Mouse (Mus musculus) intestine, embryonic 16.5 days (tissue): ENCODE results near the gene Prss23. TPM values are rescaled to one million over a fixed set of nuclear protein-coding genes. Genes with fewer than 3 reads are reported as not detected.

Source experiments
- ATAC-seq: fragments of 200-750 bp; cut with Nextera tagmentation; 2 replicates; pipeline ENCODE4 v1.8.0; 2017; ENCODE audit warnings: moderate TSS enrichment, moderate library complexity
- H3K27ac ChIP-seq: fragments of 300-500 bp; sonication (generic); 2 replicates; pipeline ENCODE4 v1.5.1; 2014; ENCODE audit warnings: mild to moderate bottlenecking, low read length
- H3K27me3 ChIP-seq: fragments of 300-500 bp; sonication (generic); replicated peaks from 2 replicates; pipeline ENCODE4 v1.6.1; 2014; ENCODE audit warnings: low read length, control low read depth, mixed read lengths; ENCODE audit not compliant: control insufficient read depth, insufficient read depth
- H3K36me3 ChIP-seq: fragments of 300-500 bp; sonication (generic); 2 replicates; pipeline ENCODE4 v1.6.1; 2014; ENCODE audit warnings: low read length, control low read depth; ENCODE audit not compliant: control insufficient read depth, insufficient read depth
- H3K4me1 ChIP-seq: fragments of 300-500 bp; sonication (generic); 2 replicates; pipeline ENCODE4 v1.6.1; 2014; ENCODE audit warnings: low read length, control low read depth, mixed read lengths; ENCODE audit not compliant: control insufficient read depth, insufficient read depth
- H3K4me2 ChIP-seq: fragments of 300-500 bp; sonication (generic); 2 replicates; pipeline ENCODE4 v1.6.1; 2014; ENCODE audit warnings: low read depth, low read length, control low read depth
- H3K4me3 ChIP-seq: fragments of 300-500 bp; sonication (generic); 2 replicates; pipeline ENCODE4 v1.5.1; 2014; ENCODE audit warnings: mild to moderate bottlenecking, low read length
- H3K9ac ChIP-seq: fragments of 300-500 bp; sonication (generic); 2 replicates; pipeline ENCODE4 v1.6.1; 2014; ENCODE audit warnings: low read depth, low read length
- H3K9me3 ChIP-seq: fragments of 300-500 bp; sonication (generic); 2 replicates; pipeline ENCODE4 v1.6.1; 2016; ENCODE audit warnings: low read length, control low read depth; ENCODE audit not compliant: control insufficient read depth
- WGBS: fragments of 180-500 bp; shearing (Covaris S2); extraction: QIAGEN DNeasy Blood & Tissue Kit; methylation state at CpG from one replicate; pipeline ENCODE4 v1.1.7; 2014; 5-methylcytosine and 5-hydroxymethylcytosine counted together
- polyA plus RNA-seq: library from polyadenylated mRNA; unstranded; fragments of >200 nt; fragmentation: Nextera tagmentation; extraction: Ambion mirVana; gene quantifications from 2 replicates; pipeline ENCODE4 v1.2.1, GENCODE M21; 2015

The Prss23 gene
- polyA plus RNA-seq, 1 experiment from 2014 or later: 84.9 TPM

DNA sequence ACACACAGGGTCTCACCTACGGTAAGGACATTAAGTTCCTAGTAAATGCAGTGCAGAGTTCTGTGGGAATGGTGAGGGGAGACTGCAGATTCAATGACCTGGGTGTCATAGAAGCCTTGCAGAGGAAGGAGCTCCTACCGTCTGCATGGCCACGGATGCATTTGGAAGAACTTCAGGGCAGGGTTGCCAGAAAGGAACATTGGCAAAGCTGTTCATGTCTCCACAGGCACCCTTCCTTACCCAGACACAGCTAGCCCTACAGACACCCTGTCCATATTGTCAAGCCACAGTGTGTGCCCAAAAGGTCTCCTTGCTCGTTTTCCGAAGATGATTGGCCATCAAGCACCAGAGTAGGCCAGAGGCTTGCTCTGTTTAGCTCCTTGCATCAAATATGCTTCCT lies 30.1 kb upstream of the Prss23 start:
- Histone ChIP-seq H3K4me2 (no peak overlapping the region), H3K9me3 (no peaks in the 10 kb centered on the region), H3K27me3 (no peaks in the 10 kb centered on the region), H3K27ac (no peak overlapping the region), H3K4me3 (no peak overlapping the region), H3K4me1 (peaks cover 7% of the 10 kb centered on the region; the same call in 1 of the 2 replicates), H3K36me3 (no peaks in the 10 kb centered on the region), H3K9ac (no peak overlapping the region)
- WGBS: 93% methylated on average over 5 of the region's 5 CpGs
- ATAC-seq: no peak

DNA sequence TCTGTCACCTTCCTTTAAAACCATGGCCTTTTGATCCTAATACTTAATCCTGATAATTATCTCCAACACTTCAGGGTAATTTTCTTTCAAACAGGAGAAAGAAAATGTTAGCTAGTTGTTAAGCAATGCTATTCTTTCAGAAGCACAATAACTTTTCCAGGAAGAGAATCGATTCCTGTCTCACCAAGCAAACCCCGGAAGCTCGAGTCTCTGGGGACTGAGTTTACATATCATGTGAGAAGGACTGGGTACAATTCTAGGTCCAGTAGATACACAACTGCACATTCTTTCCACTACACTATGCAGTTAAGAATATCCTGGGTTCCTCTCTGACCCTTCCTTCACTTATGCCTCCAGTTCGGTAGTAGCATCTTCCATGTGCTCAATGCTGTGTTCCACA lies 29.7 kb upstream of the Prss23 start:
- no peaks in the 10 kb centered on the region for H3K9me3 ChIP-seq
- peaks cover 7% of the 10 kb centered on the region; the same call in 1 of the 2 replicates for H3K4me1 ChIP-seq
- no peak overlapping the region for H3K27ac ChIP-seq
- no peak overlapping the region for H3K4me2 ChIP-seq
- H3K4me3 ChIP-seq: no peak overlapping the region
- H3K36me3 ChIP-seq: no peaks in the 10 kb centered on the region
- WGBS: 74% methylated on average over 4 of the region's 4 CpGs
- H3K9ac ChIP-seq: no peak overlapping the region
- H3K27me3 ChIP-seq: no peaks in the 10 kb centered on the region
- no peak for ATAC-seq

DNA sequence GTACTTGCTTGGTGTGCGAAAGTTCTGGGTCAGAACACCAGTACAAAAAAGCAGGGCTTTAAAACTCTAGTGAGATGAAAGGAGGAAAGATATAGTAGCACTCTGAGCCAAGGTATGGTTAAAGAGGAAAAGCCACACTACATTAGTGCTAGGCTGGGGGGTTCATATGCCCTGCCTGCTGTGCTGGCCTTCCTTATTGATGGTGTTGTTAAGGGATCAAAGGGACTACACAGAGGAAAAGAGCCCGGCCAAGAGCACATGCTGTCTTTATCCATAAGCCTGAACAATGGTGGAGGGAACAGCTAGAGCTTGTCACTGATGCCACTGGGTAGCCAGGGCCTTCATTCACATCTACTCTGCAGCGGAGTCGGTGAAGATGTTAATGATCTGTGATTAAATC lies 28.2 kb upstream of the Prss23 start:
- no peak overlapping the region for H3K27ac ChIP-seq
- no peak overlapping the region for H3K4me2 ChIP-seq
- no peak for ATAC-seq
- no peaks in the 10 kb centered on the region for H3K27me3 ChIP-seq
- H3K4me1 ChIP-seq: peaks cover 7% of the 10 kb centered on the region; the same call in 1 of the 2 replicates
- no peak overlapping the region for H3K9ac ChIP-seq
- no peaks in the 10 kb centered on the region for H3K36me3 ChIP-seq
- no peak overlapping the region for H3K4me3 ChIP-seq
- 70% methylated on average over 4 of the region's 4 CpGs for WGBS
- H3K9me3 ChIP-seq: no peaks in the 10 kb centered on the region

DNA sequence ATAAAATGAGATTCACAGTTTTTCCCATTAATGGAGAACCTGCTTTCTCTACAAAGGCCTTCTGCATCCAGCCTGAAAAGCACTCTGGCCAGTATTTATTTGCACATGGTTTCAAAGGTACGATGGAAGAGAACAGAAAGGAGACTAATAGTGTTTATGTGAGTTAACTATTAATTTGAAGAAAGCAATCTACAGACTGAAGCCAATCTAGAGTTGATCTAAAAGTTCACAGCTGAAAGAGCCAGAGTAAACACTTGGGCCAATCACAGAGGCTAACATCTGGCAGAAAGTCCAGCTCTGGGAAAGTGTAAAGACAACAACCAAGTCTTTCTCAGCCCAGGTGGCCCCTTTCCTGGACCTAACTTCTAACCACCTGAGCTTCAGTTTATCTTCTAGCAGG lies 27.1 kb upstream of the Prss23 start:
- ATAC-seq: peak; percentile 94
- no peaks in the 10 kb centered on the region for H3K9me3 ChIP-seq
- no peaks in the 10 kb centered on the region for H3K27me3 ChIP-seq
- WGBS: 34% methylated on average over 1 of the region's 1 CpGs
- peaks cover 7% of the 10 kb centered on the region; the same call in 1 of the 2 replicates for H3K4me1 ChIP-seq
- H3K9ac ChIP-seq: no peak overlapping the region
- H3K36me3 ChIP-seq: no peaks in the 10 kb centered on the region
- H3K27ac ChIP-seq: 0 out of 2 replicates have a peak overlapping the region, but pooled peaks have one; percentile 29
- no peak overlapping the region for H3K4me3 ChIP-seq
- no peak overlapping the region for H3K4me2 ChIP-seq

DNA sequence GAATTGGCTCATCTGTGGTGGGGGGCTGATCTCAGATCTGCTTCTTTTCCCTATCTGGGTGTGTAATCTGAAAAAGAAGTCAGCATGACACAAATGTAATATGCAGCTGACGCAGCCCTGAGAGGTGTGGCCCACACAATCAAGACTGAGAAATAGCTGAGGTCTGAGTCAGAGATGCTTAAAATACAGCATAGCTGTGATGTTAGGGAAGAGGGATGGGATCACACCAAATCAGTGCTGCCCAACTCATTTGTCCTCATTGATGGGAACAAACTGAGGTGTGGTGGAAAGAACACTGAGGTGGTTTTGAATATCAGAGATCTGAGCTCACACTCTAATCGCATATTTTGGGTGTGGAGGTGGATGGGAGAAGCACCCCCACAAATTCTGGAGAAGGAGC lies 14.0 kb upstream of the Prss23 start:
- no peak overlapping the region for H3K9ac ChIP-seq
- no peaks in the 10 kb centered on the region for H3K9me3 ChIP-seq
- no peaks in the 10 kb centered on the region for H3K36me3 ChIP-seq
- no peaks in the 10 kb centered on the region for H3K4me1 ChIP-seq
- no peak overlapping the region for H3K4me3 ChIP-seq
- no peak overlapping the region for H3K27ac ChIP-seq
- WGBS: 89% methylated on average over 2 of the region's 2 CpGs
- H3K27me3 ChIP-seq: no peaks in the 10 kb centered on the region
- ATAC-seq: no peak
- H3K4me2 ChIP-seq: no peak overlapping the region

DNA sequence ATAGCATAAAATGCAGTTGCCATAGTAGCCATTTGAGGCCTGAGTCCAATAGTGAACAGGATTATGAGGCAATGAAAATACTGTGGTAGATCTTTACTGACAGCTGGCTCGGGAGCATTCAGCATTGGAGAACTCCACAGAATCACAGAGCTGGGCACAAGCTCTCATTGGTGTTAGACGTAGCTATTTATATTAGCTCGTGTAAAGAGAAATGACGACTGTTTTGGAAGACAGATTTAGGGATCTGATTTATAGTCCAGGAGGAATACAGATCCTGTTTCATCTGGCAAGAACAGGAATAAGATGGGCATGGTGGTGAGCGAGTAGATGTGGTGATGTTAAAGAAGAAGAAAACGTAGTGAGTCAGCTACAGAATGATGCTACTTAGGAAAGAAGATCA lies 12.4 kb upstream of the Prss23 start:
- no peak overlapping the region for H3K4me2 ChIP-seq
- ATAC-seq: no peak
- no peaks in the 10 kb centered on the region for H3K36me3 ChIP-seq
- H3K4me3 ChIP-seq: no peak overlapping the region
- H3K9me3 ChIP-seq: no peaks in the 10 kb centered on the region
- no peak overlapping the region for H3K27ac ChIP-seq
- H3K4me1 ChIP-seq: no peaks in the 10 kb centered on the region
- no peaks in the 10 kb centered on the region for H3K27me3 ChIP-seq
- 66% methylated on average over 6 of the region's 6 CpGs for WGBS
- no peak overlapping the region for H3K9ac ChIP-seq

DNA sequence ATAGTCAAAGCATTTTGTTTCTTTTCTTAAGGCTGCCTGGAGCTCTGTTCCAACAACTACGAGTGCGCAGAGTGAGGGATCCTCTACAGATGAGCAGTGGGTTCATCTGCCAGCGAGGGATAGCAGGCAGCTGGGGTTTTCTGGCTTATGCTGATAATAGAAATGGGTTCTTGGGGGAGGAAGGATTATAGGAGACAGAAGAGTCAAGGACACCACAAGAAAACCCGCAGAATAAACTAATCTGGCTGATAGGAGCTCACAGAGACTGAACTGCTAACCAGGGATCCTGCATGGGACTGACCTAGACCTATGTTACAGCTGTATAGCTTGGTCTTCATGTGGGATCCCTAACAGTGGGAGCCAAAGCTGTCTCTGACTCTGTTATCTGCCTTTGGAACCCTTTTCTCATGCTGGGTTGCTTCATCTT lies 456 bp upstream of the Prss23 start:
- no peak for ATAC-seq
- Histone ChIP-seq H3K4me3 (no peak overlapping the region), H3K36me3 (no peaks in the 10 kb centered on the region), H3K9me3 (no peaks in the 10 kb centered on the region), H3K9ac (no peak overlapping the region), H3K27ac (no peak overlapping the region), H3K27me3 (no peaks in the 10 kb centered on the region), H3K4me2 (no peak overlapping the region), H3K4me1 (no peaks in the 10 kb centered on the region)
- WGBS: 82% methylated on average over 4 of the region's 4 CpGs

DNA sequence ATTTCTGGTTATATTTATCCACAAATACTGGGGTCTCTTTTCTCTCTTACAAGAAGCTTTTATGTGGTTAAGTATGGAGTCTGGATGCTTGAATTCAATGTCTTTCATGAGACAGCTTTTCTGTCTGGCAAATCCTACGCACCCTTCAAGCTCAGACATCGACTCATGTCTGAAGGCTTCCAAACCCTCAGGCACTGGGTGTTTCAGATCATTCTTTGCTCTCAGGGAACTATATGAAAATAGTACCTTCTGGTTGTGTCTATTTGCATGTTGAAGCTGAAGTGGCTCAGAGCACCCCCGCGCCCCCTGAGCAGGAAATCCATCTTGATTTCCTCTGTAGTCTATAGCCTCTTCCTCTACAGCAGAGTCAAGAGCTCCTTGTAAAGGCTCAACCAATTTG lies 3.2 kb downstream of the Prss23 start:
- Histone ChIP-seq H3K4me2 (no peak overlapping the region), H3K36me3 (no peaks in the 10 kb centered on the region), H3K9me3 (no peaks in the 10 kb centered on the region), H3K4me1 (peaks cover 4% of the 10 kb centered on the region; the same call in 1 of the 2 replicates), H3K27me3 (no peaks in the 10 kb centered on the region), H3K27ac (no peak overlapping the region), H3K9ac (no peak overlapping the region), H3K4me3 (no peak overlapping the region)
- 89% methylated on average over 4 of the region's 4 CpGs for WGBS
- no peak for ATAC-seq

DNA sequence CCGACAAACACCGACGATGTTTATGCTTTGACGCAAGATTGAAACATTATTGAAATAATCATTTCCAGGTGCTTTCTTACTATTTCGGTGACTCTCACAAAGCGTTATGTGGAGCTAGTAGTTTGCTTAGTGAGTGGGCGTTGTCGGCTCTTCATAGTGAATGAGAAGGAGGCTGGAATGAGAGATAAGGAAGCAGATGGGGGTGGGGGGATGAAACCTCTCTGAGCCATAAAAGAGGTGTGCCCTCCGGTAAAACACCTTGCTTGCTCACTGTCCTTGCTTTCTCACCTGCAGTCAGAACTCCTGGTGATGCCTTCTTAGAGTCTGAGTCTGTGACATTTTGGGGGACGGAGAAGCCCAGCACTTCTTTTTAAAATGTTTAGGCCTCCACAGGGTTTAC lies 4.8 kb downstream of the Prss23 start:
- ATAC-seq: peak; percentile 51
- Histone ChIP-seq H3K9ac (no peak overlapping the region), H3K4me1 (peaks cover 8% of the 10 kb centered on the region), H3K4me3 (peak overlapping the region; percentile 26), H3K27me3 (no peaks in the 10 kb centered on the region), H3K36me3 (no peaks in the 10 kb centered on the region), H3K9me3 (no peaks in the 10 kb centered on the region), H3K4me2 (peak overlapping the region; percentile 44), H3K27ac (peak overlapping the region; percentile 33; the same call in 1 of the 2 replicates)
- 39% methylated on average over 10 of the region's 10 CpGs for WGBS
